ENCODE assay signal across 8 mouse cellular contexts in the genomic region with DNA sequence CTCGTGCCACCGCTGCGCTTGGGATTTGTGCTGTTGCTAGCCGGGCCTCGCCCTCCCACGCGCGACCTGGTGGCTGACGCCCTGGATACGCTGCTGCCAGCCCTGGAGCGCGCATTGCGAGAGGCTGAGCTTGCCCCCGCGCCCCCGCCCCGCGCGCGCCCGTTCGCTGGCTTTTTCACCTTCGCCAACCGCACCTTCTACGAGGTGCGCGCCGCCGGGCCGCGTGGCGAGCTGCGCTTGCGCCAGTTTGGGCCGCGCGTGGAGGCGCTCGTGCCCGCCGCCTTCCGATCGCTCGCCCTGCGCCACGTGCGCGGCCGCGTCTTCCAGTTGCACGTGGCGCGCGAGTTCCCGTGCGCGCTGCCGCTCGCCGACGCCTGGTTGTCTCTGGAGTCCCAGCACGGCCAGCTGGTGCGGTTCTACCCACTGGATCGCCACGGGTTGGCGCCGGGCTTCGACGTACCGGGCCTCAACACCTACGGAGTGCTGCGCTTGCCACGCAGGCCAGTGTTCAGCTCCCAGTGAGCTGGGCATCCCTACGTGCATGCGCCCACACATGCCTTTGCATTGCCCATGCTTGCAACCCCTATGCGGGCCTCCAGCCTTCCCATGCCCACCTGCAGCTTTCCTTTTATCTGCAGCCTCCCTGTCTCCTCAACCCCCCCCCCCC. TPM values are rescaled to one million over a fixed set of nuclear protein-coding genes. Genes with fewer than 3 reads are reported as not detected.
A peak's percentile ranks its signal among the peaks of the same experiment; 100 is the strongest.
DNase-seq lines count a peak whose midpoint lies in the region; ATAC-seq and TF ChIP-seq lines count a peak whose summit lies in the region.

No protein-coding gene starts in this region.

- no peak overlapping the region for H3K27ac ChIP-seq in heart, embryonic 16.5 days (ENCODE audit: low read length)
- H3K27ac ChIP-seq in bone marrow macrophage, adult 2 months (ENCODE audit: insufficient read depth, low read depth, low read length): no peak overlapping the region
- H3K27ac ChIP-seq in forebrain, embryonic 11.5 days (ENCODE audit: low read depth, low read length): no peak overlapping the region
- no peak overlapping the region for H3K27ac ChIP-seq in intestine, postnatal 0 days (ENCODE audit: low read depth, low read length)
- no peak overlapping the region for H3K27ac ChIP-seq in liver, embryonic 12.5 days

- DNase-seq in heart, postnatal 25 days (ENCODE audit: low spot score): no peak
- peak; percentile 73 for DNase-seq in forebrain, embryonic 11.5 days (ENCODE audit: low spot score)
- DNase-seq in right cerebral cortex, postnatal 14 days: peak; percentile 84
- no peak for DNase-seq in urinary bladder, postnatal 10 days (ENCODE audit: low spot score)

- H3K4me1 ChIP-seq in heart, embryonic 16.5 days (ENCODE audit: control insufficient read depth, insufficient read depth, low read length): peaks cover 8% of the 10 kb centered on the region
- H3K4me1 ChIP-seq in bone marrow macrophage, adult 2 months (ENCODE audit: control insufficient read depth, insufficient read depth, low read length): no peaks in the 10 kb centered on the region
- peaks cover 16% of the 10 kb centered on the region for H3K4me1 ChIP-seq in forebrain, embryonic 11.5 days (replicated peaks; ENCODE audit: control insufficient read depth, insufficient read depth, low read length)
- 0 out of 2 replicates have a peak, but pooled peaks cover 2% of the 10 kb centered on the region for H3K4me1 ChIP-seq in intestine, postnatal 0 days (replicated peaks; ENCODE audit: control insufficient read depth, insufficient read depth, low read length)
- H3K4me1 ChIP-seq in liver, embryonic 12.5 days: peaks cover 24% of the 10 kb centered on the region

- H3K4me2 ChIP-seq in heart, embryonic 16.5 days (ENCODE audit: low read depth, low read length): peak overlapping the region; percentile 92
- peak overlapping the region; percentile 89 for H3K4me2 ChIP-seq in forebrain, embryonic 11.5 days (ENCODE audit: low read depth, low read length, severe bottlenecking)
- H3K4me2 ChIP-seq in intestine, postnatal 0 days (replicated peaks; ENCODE audit: low read depth): peak overlapping the region; percentile 81
- peak overlapping the region; percentile 70 for H3K4me2 ChIP-seq in liver, embryonic 12.5 days

- TF ChIP-seq POLR2A in bone marrow macrophage, adult 2 months (IDR thresholded peaks at IDR 0.05; ENCODE audit: borderline replicate concordance, low read depth, low read length): no peak

- peak overlapping the region; percentile 60 for H3K9ac ChIP-seq in heart, embryonic 16.5 days (ENCODE audit: low read length)
- H3K9ac ChIP-seq in forebrain, embryonic 11.5 days (ENCODE audit: low read length): peak overlapping the region; percentile 49
- H3K9ac ChIP-seq in intestine, postnatal 0 days (ENCODE audit: low read depth, low read length): peak overlapping the region; percentile 13; the same call in 1 of the 2 replicates
- no peak overlapping the region for H3K9ac ChIP-seq in liver, embryonic 12.5 days

- ATAC-seq in heart, embryonic 16.5 days (replicated peaks; ENCODE audit: extremely low read depth, insufficient read depth, low FRiP score): peak; percentile 21; the same call in 1 of the 2 replicates
- ATAC-seq in forebrain, embryonic 11.5 days (replicated peaks; ENCODE audit: low FRiP score): peak; percentile 35
- peak; percentile 51 for ATAC-seq in intestine, postnatal 0 days
- no peak for ATAC-seq in liver, embryonic 12.5 days

- H3K4me3 ChIP-seq in heart, embryonic 16.5 days (ENCODE audit: low read length): peak overlapping the region; percentile 60
- H3K4me3 ChIP-seq in bone marrow macrophage, adult 2 months (ENCODE audit: insufficient read depth, low read length): peak overlapping the region; percentile 26
- H3K4me3 ChIP-seq in forebrain, embryonic 11.5 days (ENCODE audit: low read depth, low read length): peak overlapping the region; percentile 45
- H3K4me3 ChIP-seq in intestine, postnatal 0 days (ENCODE audit: low read depth, low read length): peak overlapping the region; percentile 45
- peak overlapping the region; percentile 46 for H3K4me3 ChIP-seq in liver, embryonic 12.5 days

- peaks cover 34% of the 10 kb centered on the region for H3K27me3 ChIP-seq in heart, embryonic 16.5 days (ENCODE audit: control insufficient read depth, insufficient read depth, low read length)
- H3K27me3 ChIP-seq in forebrain, embryonic 11.5 days (ENCODE audit: control insufficient read depth, insufficient read depth, low read length): peaks cover 22% of the 10 kb centered on the region
- H3K27me3 ChIP-seq in intestine, postnatal 0 days (replicated peaks; ENCODE audit: control insufficient read depth, insufficient read depth, low read length): peaks cover 29% of the 10 kb centered on the region
- H3K27me3 ChIP-seq in liver, embryonic 12.5 days (replicated peaks): peaks cover 53% of the 10 kb centered on the region

- H3K9me3 ChIP-seq in heart, embryonic 16.5 days (replicated peaks; ENCODE audit: control insufficient read depth, low read length): no peaks in the 10 kb centered on the region
- no peaks in the 10 kb centered on the region for H3K9me3 ChIP-seq in forebrain, embryonic 11.5 days (ENCODE audit: control insufficient read depth, low read length)
- H3K9me3 ChIP-seq in intestine, postnatal 0 days (ENCODE audit: control insufficient read depth): no peaks in the 10 kb centered on the region
- no peaks in the 10 kb centered on the region for H3K9me3 ChIP-seq in liver, embryonic 12.5 days (replicated peaks)

- 3% methylated on average over 76 of the region's 76 CpGs for WGBS in heart, embryonic 16.5 days
- 3% methylated on average over 72 of the region's 76 CpGs for WGBS in forebrain, embryonic 11.5 days
- 2% methylated on average over 73 of the region's 76 CpGs for WGBS in intestine, postnatal 0 days
- WGBS in liver, embryonic 12.5 days (ENCODE audit: insufficient replicate concordance): 6% methylated on average over 75 of the region's 76 CpGs

- no peaks in the 10 kb centered on the region for H3K36me3 ChIP-seq in heart, embryonic 16.5 days (ENCODE audit: control insufficient read depth, insufficient read depth)
- H3K36me3 ChIP-seq in forebrain, embryonic 11.5 days (ENCODE audit: control insufficient read depth, insufficient read depth, low read length): no peaks in the 10 kb centered on the region
- no peaks in the 10 kb centered on the region for H3K36me3 ChIP-seq in intestine, postnatal 0 days (ENCODE audit: control insufficient read depth, insufficient read depth)
- no peaks in the 10 kb centered on the region for H3K36me3 ChIP-seq in liver, embryonic 12.5 days

- no peak for TF ChIP-seq CTCF in bone marrow macrophage, adult 2 months (IDR thresholded peaks at IDR 0.05; ENCODE audit: low read depth, low read length)
- no peak for TF ChIP-seq CTCF in intestine, postnatal 0 days (IDR thresholded peaks at IDR 0.05; ENCODE audit: low read depth)

- intact Hi-C loops in heart, postnatal 25 days (cut with DNase I): no loop called here

RNA-seq across cellular contexts. Expression of gene Lactbl1, which starts 15.3 kb away (rescaled TPM):
- 0.04 TPM in 1 of 2 replicates, not detected in the other for polyA plus RNA-seq in heart, embryonic 16.5 days (2015; fragmentation: Nextera tagmentation; extraction: Ambion mirVana)
- not detected for total RNA-seq in heart, postnatal 25 days (2021)
- not detected in 2 replicates for polyA plus RNA-seq in bone marrow macrophage, adult 2 months (2012; ENCODE audit: insufficient read depth, insufficient read length, missing spikeins)
- polyA plus RNA-seq in forebrain, embryonic 11.5 days (2014; fragmentation: Nextera tagmentation; extraction: Ambion mirVana): not detected in 2 replicates
- not detected in 2 replicates for polyA plus RNA-seq in intestine, postnatal 0 days (2015; fragmentation: Nextera tagmentation; extraction: Ambion mirVana)
- not detected in 2 replicates for polyA plus RNA-seq in liver, embryonic 12.5 days (2016; fragmentation: Nextera tagmentation; extraction: Ambion mirVana)

RNA-seq across cellular contexts. Expression of gene Tex46, which starts 27.5 kb away (rescaled TPM):
- polyA plus RNA-seq in heart, embryonic 16.5 days (2015; fragmentation: Nextera tagmentation; extraction: Ambion mirVana): not detected in 2 replicates
- not detected for total RNA-seq in heart, postnatal 25 days (2021)
- polyA plus RNA-seq in bone marrow macrophage, adult 2 months (2012; ENCODE audit: insufficient read depth, insufficient read length, missing spikeins): not detected in 2 replicates
- polyA plus RNA-seq in forebrain, embryonic 11.5 days (2014; fragmentation: Nextera tagmentation; extraction: Ambion mirVana): not detected in 2 replicates
- not detected in 2 replicates for polyA plus RNA-seq in intestine, postnatal 0 days (2015; fragmentation: Nextera tagmentation; extraction: Ambion mirVana)
- polyA plus RNA-seq in liver, embryonic 12.5 days (2016; fragmentation: Nextera tagmentation; extraction: Ambion mirVana): not detected in 2 replicates

RNA-seq across cellular contexts. Expression of gene Kdm1a, which starts 35.2 kb away (rescaled TPM):
- 19.3 and 22.5 TPM in 2 replicates for polyA plus RNA-seq in heart, embryonic 16.5 days (2015; fragmentation: Nextera tagmentation; extraction: Ambion mirVana)
- total RNA-seq in heart, postnatal 25 days (2021): 10 to 100 TPM; 28.9 to 31.9 TPM
- polyA plus RNA-seq in bone marrow macrophage, adult 2 months (2012; ENCODE audit: insufficient read depth, insufficient read length, missing spikeins): 29.9 and 32.7 TPM in 2 replicates
- polyA plus RNA-seq in forebrain, embryonic 11.5 days (2014; fragmentation: Nextera tagmentation; extraction: Ambion mirVana): 88.6 and 98.6 TPM in 2 replicates
- polyA plus RNA-seq in intestine, postnatal 0 days (2015; fragmentation: Nextera tagmentation; extraction: Ambion mirVana): 16.4 and 16.5 TPM in 2 replicates
- polyA plus RNA-seq in liver, embryonic 12.5 days (2016; fragmentation: Nextera tagmentation; extraction: Ambion mirVana): 31.3 and 31.9 TPM in 2 replicates

Comparison
In these comparisons a context has a peak if more than half of its experiments do, and no peak if none do; other contexts are left out.
1. DNase-seq: peak in forebrain, embryonic 11.5 days (single experiment) and right cerebral cortex, postnatal 14 days (single experiment); none in heart, postnatal 25 days (single experiment) and urinary bladder, postnatal 10 days (single experiment).
2. Peak in every context shown above with its lines, with median percentiles within 50 percentile points of each other: H3K4me2 ChIP-seq and H3K4me3 ChIP-seq.